Mouse (Mus musculus): Measurements from ENCODE around the gene Dock1. TPM values are rescaled to one million over a fixed set of nuclear protein-coding genes. Genes with fewer than 3 reads are reported as not detected.

Dock1 gene
- polyA plus RNA-seq, 1 experiment from 2014 or later = 29.0 TPM

DNA sequence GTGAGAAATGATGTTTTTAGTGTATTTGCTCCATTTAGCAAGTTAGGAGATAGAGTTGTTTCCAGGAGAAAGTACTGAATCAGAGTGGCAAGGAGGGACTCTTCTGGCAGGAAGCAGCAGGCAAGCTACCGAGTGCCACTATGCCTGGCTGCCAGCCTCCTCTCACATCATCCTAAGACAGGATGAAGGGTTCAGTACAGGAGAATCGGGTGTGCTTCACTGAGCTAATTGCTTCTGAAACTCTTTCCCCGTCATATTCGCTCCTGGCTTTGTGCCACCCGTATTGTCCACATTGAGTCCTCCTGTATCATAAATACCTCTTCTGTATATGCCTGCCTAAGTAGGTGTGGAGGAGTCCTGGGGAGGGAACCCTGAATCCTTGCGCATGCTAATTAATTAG, 406.9 kb downstream of the Dock1 start:
- Histone ChIP-seq H3K4me3 (replicated peaks) (no peak overlapping the region), H3K27me3 (replicated peaks) (no peaks in the 10 kb centered on the region), H3K4me1 (no peaks in the 10 kb centered on the region), H3K27ac (no peak overlapping the region), H3K9me3 (no peaks in the 10 kb centered on the region), H3K4me2 (no peak overlapping the region), H3K36me3 (no peaks in the 10 kb centered on the region), H3K9ac (no peak overlapping the region)
- ATAC-seq (ENCODE audit: insufficient read depth, low FRiP score, low read depth) = no peak
- 69% methylated on average over 6 of the region's 6 CpGs for WGBS

DNA sequence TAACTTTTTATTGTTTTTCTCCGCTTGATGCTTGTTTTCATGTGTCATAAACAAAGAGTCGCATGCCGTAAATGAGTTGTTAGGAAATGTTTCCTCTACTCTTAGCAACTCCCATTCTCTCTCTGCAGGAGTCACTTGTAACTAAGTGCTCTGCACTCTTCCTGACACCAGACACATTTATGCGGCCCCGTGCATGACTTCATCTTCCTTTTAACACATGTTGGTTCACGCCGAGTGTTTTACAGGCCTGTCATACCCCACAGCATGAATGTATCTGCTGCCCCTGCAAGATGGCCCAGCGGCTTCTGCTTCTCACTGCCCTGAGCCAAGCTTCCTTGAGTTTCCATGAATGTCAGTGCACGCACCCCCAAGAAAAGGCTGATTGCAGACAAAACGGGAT, 407.4 kb downstream of the Dock1 start:
- no peak for ATAC-seq (ENCODE audit: insufficient read depth, low FRiP score, low read depth)
- no peak overlapping the region for H3K4me2 ChIP-seq
- H3K27ac ChIP-seq = no peak overlapping the region
- H3K9ac ChIP-seq = no peak overlapping the region
- no peaks in the 10 kb centered on the region for H3K27me3 ChIP-seq (replicated peaks)
- no peaks in the 10 kb centered on the region for H3K4me1 ChIP-seq
- 76% methylated on average over 10 of the region's 10 CpGs for WGBS
- H3K36me3 ChIP-seq = no peaks in the 10 kb centered on the region
- no peak overlapping the region for H3K4me3 ChIP-seq (replicated peaks)
- no peaks in the 10 kb centered on the region for H3K9me3 ChIP-seq

DNA sequence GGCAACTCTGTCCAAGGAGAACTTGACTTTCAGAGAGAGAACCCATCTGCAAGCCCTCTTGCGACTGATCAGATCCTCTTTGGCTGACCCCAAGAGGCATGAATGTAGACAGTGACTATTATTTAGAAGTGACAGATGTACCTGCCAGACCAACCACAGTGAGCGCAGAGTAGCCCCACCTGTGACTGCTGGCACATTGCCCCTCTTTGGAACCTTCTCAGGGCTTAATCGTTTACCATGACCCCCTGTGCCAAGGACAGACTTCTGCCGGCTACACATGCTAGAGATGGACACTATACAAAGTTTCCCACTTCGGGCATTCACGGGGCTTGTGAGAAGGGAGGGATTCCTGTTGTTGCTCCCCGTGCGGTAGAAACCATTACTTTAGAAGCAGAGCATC, 413.0 kb downstream of the Dock1 start:
- no peaks in the 10 kb centered on the region for H3K36me3 ChIP-seq
- no peak for ATAC-seq (ENCODE audit: insufficient read depth, low FRiP score, low read depth)
- no peak overlapping the region for H3K9ac ChIP-seq
- 83% methylated on average over 8 of the region's 8 CpGs for WGBS
- no peak overlapping the region for H3K27ac ChIP-seq
- no peak overlapping the region for H3K4me2 ChIP-seq
- H3K27me3 ChIP-seq (replicated peaks) = no peaks in the 10 kb centered on the region
- H3K4me1 ChIP-seq = no peaks in the 10 kb centered on the region
- no peak overlapping the region for H3K4me3 ChIP-seq (replicated peaks)
- H3K9me3 ChIP-seq = no peaks in the 10 kb centered on the region

DNA sequence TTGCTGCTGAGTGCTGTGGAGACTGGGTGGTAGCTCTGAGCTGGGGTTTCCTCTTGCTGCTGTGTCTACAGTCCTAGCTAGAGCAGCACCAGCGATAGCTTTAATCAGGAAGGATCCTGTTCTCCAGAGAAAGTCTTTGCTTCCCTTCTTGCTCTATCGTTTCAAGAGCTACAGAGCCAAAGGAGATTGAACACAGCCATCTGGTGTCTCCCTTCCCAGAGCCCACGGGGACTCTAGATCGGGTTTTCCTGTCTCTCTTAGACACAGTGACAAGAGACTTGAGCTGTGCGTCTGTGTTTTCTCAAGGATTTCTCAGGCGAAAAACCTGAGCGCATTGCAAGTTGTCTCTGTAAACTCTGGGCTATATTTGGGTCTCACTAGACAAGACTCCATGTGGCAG, 413.6 kb downstream of the Dock1 start:
- no peaks in the 10 kb centered on the region for H3K27me3 ChIP-seq (replicated peaks)
- no peak overlapping the region for H3K27ac ChIP-seq
- H3K9me3 ChIP-seq = no peaks in the 10 kb centered on the region
- ATAC-seq (ENCODE audit: insufficient read depth, low FRiP score, low read depth) = no peak
- H3K4me3 ChIP-seq (replicated peaks) = no peak overlapping the region
- WGBS = 79% methylated on average over 7 of the region's 7 CpGs
- no peaks in the 10 kb centered on the region for H3K36me3 ChIP-seq
- no peaks in the 10 kb centered on the region for H3K4me1 ChIP-seq
- no peak overlapping the region for H3K4me2 ChIP-seq
- no peak overlapping the region for H3K9ac ChIP-seq

DNA sequence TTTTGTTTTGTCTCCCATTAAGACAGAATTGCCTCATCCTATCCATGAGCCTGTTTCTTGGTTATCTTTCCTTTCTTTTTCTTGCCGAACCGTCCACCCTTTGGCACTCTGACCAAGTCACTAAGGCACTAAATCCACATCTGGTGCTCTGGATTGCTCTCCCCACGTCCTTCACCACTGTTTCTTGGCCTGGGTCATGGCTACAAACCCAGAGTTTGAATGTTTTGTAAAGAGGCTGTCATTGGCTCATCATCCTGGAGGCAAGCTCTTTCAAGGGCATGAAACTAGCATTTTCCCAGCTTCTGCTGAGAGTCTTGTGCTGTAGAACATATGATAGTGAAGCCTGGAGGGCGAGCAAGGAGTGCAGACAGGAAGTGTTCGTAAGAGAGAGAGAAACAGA, 416.1 kb downstream of the Dock1 start:
- WGBS = 85% methylated on average over 5 of the region's 5 CpGs
- Histone ChIP-seq H3K9ac (no peak overlapping the region), H3K36me3 (no peaks in the 10 kb centered on the region), H3K4me1 (no peaks in the 10 kb centered on the region), H3K9me3 (no peaks in the 10 kb centered on the region), H3K27ac (no peak overlapping the region), H3K4me3 (replicated peaks) (no peak overlapping the region), H3K27me3 (replicated peaks) (no peaks in the 10 kb centered on the region), H3K4me2 (no peak overlapping the region)
- ATAC-seq (ENCODE audit: insufficient read depth, low FRiP score, low read depth) = no peak

DNA sequence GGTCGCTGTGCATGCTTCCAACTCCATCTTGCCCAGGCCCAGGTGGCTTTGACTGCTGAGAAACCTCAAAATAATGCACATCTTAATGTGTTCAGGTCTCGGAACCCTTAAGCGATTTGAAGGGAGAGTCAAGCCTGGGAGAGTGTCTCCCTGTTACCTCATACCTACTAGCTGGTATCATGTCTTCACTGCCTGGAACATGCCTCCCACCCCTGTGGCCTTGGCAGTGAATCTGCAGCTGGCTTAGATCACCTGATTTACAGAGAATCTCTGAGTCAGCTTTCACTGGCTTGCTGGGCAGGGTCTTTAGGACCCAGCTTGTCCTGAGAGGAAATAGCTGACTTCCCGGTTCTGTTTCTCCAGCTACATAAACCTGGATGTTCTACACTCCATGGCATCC, 419.2 kb downstream of the Dock1 start:
- Histone ChIP-seq H3K27me3 (replicated peaks) (no peaks in the 10 kb centered on the region), H3K9ac (no peak overlapping the region), H3K9me3 (no peaks in the 10 kb centered on the region), H3K4me2 (no peak overlapping the region), H3K4me1 (no peaks in the 10 kb centered on the region), H3K36me3 (peaks cover 3% of the 10 kb centered on the region; the same call in 1 of the 2 replicates), H3K4me3 (replicated peaks) (no peak overlapping the region), H3K27ac (no peak overlapping the region)
- ATAC-seq (ENCODE audit: insufficient read depth, low FRiP score, low read depth) = no peak
- 77% methylated on average over 4 of the region's 4 CpGs for WGBS

DNA sequence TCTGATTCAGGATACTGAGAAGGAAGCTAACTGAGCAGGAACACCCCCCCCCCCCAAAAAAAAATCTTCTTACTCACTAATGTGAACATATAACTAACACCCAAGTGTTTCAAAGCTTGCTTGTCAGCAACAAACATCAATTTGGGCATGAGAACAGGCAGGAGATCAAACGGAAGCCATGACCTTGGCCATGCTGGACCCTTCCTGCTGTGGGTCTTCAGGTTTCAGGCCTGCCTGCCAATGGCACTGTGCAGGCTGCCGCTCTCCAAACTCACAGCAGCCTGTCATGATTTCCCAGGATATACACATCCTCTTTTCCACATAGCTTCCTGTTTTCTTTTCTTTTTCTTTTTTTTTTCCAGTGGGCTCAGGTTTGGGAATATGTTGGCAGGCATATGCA, 423.4 kb downstream of the Dock1 start:
- no peaks in the 10 kb centered on the region for H3K27me3 ChIP-seq (replicated peaks)
- no peak for ATAC-seq (ENCODE audit: insufficient read depth, low FRiP score, low read depth)
- H3K4me2 ChIP-seq = no peak overlapping the region
- no peak overlapping the region for H3K27ac ChIP-seq
- 63% methylated on average over 2 of the region's 2 CpGs for WGBS
- no peaks in the 10 kb centered on the region for H3K9me3 ChIP-seq
- no peaks in the 10 kb centered on the region for H3K4me1 ChIP-seq
- peaks cover 3% of the 10 kb centered on the region; the same call in 1 of the 2 replicates for H3K36me3 ChIP-seq
- H3K9ac ChIP-seq = no peak overlapping the region
- no peak overlapping the region for H3K4me3 ChIP-seq (replicated peaks)

DNA sequence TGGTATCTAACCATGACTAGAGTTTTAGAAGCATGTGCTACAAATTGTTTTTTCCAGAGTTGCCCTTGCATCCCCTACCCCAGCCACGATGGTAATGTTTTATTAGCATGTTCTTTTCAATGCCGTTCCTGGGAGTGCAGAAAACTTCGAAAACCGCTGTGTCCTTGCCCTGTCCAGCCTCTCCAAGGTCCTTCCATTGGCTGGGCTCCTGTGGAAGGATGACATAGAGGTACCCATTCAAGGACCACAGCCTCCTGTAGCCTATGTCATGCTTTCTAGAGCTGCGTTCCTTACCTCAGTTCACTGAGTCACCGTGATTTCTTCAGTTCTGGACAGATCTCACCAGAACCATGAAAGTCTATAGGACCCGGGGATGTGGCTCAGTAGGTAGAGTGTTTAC, 431.5 kb downstream of the Dock1 start:
- ATAC-seq (ENCODE audit: insufficient read depth, low FRiP score, low read depth) = no peak
- no peak overlapping the region for H3K9ac ChIP-seq
- no peak overlapping the region for H3K4me2 ChIP-seq
- H3K27ac ChIP-seq = no peak overlapping the region
- 93% methylated on average over 7 of the region's 7 CpGs for WGBS
- H3K27me3 ChIP-seq (replicated peaks) = no peaks in the 10 kb centered on the region
- no peaks in the 10 kb centered on the region for H3K4me1 ChIP-seq
- H3K36me3 ChIP-seq = 0 out of 2 replicates have a peak, but pooled peaks cover 4% of the 10 kb centered on the region
- no peak overlapping the region for H3K4me3 ChIP-seq (replicated peaks)
- no peaks in the 10 kb centered on the region for H3K9me3 ChIP-seq

DNA sequence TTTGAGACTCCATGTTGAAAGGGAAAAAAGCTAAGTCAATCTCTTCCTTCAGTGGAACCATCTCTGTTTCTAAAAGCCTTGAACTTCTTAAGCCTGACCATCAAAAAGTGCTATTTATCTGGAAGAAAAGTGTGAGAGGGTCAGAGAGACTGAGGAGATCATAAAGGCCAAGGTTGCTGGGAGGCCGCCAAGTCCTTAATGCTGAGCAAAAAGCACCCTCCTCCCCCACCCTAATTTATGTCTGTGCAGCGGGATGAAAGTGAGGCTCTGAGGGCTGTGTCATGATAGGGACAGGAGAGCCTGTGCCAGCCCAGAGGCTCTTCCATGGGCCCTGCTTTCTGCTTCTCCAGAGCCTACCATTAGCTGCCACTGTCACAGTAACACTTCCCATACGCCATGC, 436.1 kb downstream of the Dock1 start:
- 0 out of 2 replicates have a peak, but pooled peaks cover 14% of the 10 kb centered on the region for H3K36me3 ChIP-seq
- no peak overlapping the region for H3K27ac ChIP-seq
- no peak overlapping the region for H3K9ac ChIP-seq
- no peak overlapping the region for H3K4me2 ChIP-seq
- no peak overlapping the region for H3K4me3 ChIP-seq (replicated peaks)
- no peaks in the 10 kb centered on the region for H3K9me3 ChIP-seq
- H3K4me1 ChIP-seq = no peaks in the 10 kb centered on the region
- ATAC-seq (ENCODE audit: insufficient read depth, low FRiP score, low read depth) = no peak
- H3K27me3 ChIP-seq (replicated peaks) = no peaks in the 10 kb centered on the region
- 75% methylated on average over 3 of the region's 3 CpGs for WGBS

DNA sequence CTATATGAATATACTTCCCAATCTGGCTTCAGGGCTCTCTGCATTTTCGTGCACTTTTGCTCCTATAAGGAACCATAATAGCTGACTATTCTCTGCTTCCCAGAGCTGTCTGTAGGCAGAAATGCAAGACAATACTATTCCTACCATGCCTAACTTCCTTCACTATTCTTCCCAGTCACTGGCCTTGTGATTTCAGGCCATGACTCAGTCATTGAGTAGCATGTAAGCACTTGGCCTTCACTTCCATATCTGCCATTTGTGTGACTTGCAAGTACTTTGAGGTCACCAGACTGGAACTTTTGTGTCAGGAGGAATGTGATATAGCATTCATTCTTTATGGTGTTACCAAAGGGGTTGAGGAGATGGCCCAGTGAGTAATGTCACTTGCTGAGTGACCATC, 439.9 kb downstream of the Dock1 start:
- Histone ChIP-seq H3K4me3 (replicated peaks) (no peak overlapping the region), H3K27ac (no peak overlapping the region), H3K27me3 (replicated peaks) (no peaks in the 10 kb centered on the region), H3K4me2 (no peak overlapping the region), H3K36me3 (peaks cover 10% of the 10 kb centered on the region; the same call in 1 of the 2 replicates), H3K4me1 (no peaks in the 10 kb centered on the region), H3K9ac (no peak overlapping the region), H3K9me3 (no peaks in the 10 kb centered on the region)
- 88% methylated on average over 1 of the region's 1 CpGs for WGBS
- ATAC-seq (ENCODE audit: insufficient read depth, low FRiP score, low read depth) = no peak

DNA sequence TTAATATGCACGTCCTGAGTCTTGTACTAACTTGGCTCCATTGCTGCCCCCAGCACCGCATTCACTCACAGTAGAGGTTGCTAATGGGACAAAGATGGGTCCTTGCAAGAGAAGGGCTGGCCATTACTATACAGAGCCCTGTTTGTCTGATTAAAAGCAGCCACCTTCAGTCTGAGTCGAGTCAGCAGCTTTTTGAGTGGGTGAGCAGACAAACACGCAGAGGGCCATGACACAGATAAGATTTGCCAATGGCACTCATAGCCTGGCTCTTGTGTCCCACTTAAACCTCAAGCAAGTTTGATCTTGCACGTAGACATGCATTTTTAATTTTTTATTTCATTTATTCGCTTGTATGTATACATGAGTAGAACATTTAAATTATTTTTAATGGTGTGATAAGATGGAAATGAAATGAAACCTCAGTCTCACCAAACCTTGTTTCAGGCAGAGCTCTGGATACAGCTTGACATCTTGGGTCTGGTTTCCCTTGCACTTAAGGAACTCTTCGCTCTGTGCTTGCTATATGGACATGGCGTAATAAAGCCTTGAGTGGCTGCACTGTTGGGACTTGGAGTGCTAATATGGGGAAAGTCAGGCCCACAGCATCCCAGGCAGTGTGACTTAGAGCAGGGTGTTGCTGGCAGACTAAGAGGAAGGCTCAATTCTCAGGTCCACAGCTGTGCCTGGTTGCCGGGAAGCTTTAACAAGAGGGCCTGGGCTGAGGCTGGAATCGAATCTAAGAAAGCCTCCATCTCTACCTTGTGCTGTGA, 455.0 kb downstream of the Dock1 start:
- WGBS = 88% methylated on average over 10 of the region's 10 CpGs
- no peaks in the 10 kb centered on the region for H3K27me3 ChIP-seq (replicated peaks)
- H3K9me3 ChIP-seq = no peaks in the 10 kb centered on the region
- no peaks in the 10 kb centered on the region for H3K4me1 ChIP-seq
- no peak overlapping the region for H3K4me2 ChIP-seq
- no peak for ATAC-seq (ENCODE audit: insufficient read depth, low FRiP score, low read depth)
- no peak overlapping the region for H3K4me3 ChIP-seq (replicated peaks)
- no peak overlapping the region for H3K9ac ChIP-seq
- H3K36me3 ChIP-seq = peaks cover 7% of the 10 kb centered on the region; the same call in 1 of the 2 replicates
- H3K27ac ChIP-seq = no peak overlapping the region

DNA sequence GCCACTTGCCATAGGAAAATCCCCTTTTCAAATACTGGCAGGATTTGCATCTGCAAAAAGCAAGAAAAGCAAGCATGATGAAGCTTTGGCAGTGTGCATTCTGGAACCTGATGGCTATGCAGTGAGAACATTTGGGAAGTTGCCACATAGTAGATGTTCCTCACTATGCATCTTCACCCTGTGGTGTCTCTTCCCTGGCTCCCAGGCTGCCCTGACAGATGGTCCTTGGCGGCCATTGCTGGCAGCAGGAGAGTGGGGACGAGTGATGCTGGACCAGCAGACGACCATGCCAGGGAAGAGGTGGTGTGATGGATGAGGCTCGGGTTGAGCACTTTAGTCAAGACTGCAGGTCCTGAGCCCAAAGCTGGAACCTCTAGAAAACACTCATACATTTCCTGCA, 462.0 kb downstream of the Dock1 start:
- WGBS = 70% methylated on average over 4 of the region's 4 CpGs
- H3K27ac ChIP-seq = no peak overlapping the region
- H3K36me3 ChIP-seq = no peaks in the 10 kb centered on the region; the same call in 1 of the 2 replicates
- ATAC-seq (ENCODE audit: insufficient read depth, low FRiP score, low read depth) = no peak
- H3K9ac ChIP-seq = no peak overlapping the region
- H3K27me3 ChIP-seq (replicated peaks) = no peaks in the 10 kb centered on the region
- no peaks in the 10 kb centered on the region for H3K9me3 ChIP-seq
- no peak overlapping the region for H3K4me2 ChIP-seq
- no peak overlapping the region for H3K4me3 ChIP-seq (replicated peaks)
- H3K4me1 ChIP-seq = no peaks in the 10 kb centered on the region

DNA sequence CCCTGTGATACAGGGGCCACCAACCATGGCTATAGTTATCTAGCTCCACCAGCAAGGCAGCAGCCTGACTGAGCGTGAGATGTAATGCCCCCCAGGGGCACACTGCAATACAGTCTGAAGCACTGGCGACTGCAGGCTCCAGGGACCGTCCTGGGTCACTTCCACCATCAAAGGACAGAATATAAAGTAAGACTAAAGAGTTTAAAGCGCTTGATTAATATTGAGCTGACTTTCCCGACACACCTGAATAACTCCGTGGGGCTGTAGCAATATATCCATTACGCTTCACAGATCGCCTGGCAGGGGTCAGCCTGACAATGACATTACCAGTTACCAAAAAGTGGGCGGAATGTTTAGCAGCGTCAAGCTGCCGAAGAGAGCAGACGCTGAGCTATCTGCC, 464.2 kb downstream of the Dock1 start:
- Histone ChIP-seq H3K9ac (no peak overlapping the region), H3K27ac (no peak overlapping the region), H3K4me2 (no peak overlapping the region), H3K9me3 (no peaks in the 10 kb centered on the region), H3K36me3 (no peaks in the 10 kb centered on the region; the same call in 1 of the 2 replicates), H3K4me1 (no peaks in the 10 kb centered on the region), H3K4me3 (replicated peaks) (no peak overlapping the region), H3K27me3 (replicated peaks) (no peaks in the 10 kb centered on the region)
- WGBS = 80% methylated on average over 12 of the region's 12 CpGs
- ATAC-seq (ENCODE audit: insufficient read depth, low FRiP score, low read depth) = no peak

Measured in stomach, embryonic 15.5 days (tissue).